Mouse (Mus musculus): Measurements from ENCODE around the gene Ptprk. TPM values are rescaled to one million over a fixed set of nuclear protein-coding genes. Genes with fewer than 3 reads are reported as not detected.

Ptprk gene
- total and polyA plus RNA-seq, 3 experiments, result 0.02 to 2.4 (median 0.49) TPM

- no peaks in the 10 kb centered on the region for H3K27me3 ChIP-seq (ENCODE audit: insufficient read depth, low read length)
- ATAC-seq (ENCODE audit: extremely low read depth, insufficient number of reproducible peaks, low FRiP score, poor library complexity, severe bottlenecking) (no peak), DNase-seq (ENCODE audit: low spot score) (no peak)
- no peak overlapping the region for H3K4me3 ChIP-seq (ENCODE audit: low read depth, low read length)
- TF ChIP-seq GATA2 (IDR thresholded peaks at IDR 0.05; ENCODE audit: borderline replicate concordance, low read depth, low read length) (no peak), CTCF (IDR thresholded peaks at IDR 0.05; ENCODE audit: low read depth, low read length) (no peak), TAL1 (conservative IDR thresholded peaks at IDR 0.05; ENCODE audit: low read depth, low read length) (no peak), POLR2AphosphoS5 (IDR thresholded peaks at IDR 0.05; ENCODE audit: insufficient replicate concordance, low read depth, low read length) (no peak), GATA1 (IDR thresholded peaks at IDR 0.05; ENCODE audit: borderline replicate concordance, low read length) (no peak)
- H3K36me3 ChIP-seq (replicated peaks), result no peaks in the 10 kb centered on the region
- H3K9me3 ChIP-seq (replicated peaks), result no peaks in the 10 kb centered on the region
- no peaks in the 10 kb centered on the region for H3K4me1 ChIP-seq (ENCODE audit: insufficient read depth, low read depth, low read length)
These were observed 305.3 kb downstream of the Ptprk start for GRCm38 (mm10) chr10:28379752-28380488.

DNA sequence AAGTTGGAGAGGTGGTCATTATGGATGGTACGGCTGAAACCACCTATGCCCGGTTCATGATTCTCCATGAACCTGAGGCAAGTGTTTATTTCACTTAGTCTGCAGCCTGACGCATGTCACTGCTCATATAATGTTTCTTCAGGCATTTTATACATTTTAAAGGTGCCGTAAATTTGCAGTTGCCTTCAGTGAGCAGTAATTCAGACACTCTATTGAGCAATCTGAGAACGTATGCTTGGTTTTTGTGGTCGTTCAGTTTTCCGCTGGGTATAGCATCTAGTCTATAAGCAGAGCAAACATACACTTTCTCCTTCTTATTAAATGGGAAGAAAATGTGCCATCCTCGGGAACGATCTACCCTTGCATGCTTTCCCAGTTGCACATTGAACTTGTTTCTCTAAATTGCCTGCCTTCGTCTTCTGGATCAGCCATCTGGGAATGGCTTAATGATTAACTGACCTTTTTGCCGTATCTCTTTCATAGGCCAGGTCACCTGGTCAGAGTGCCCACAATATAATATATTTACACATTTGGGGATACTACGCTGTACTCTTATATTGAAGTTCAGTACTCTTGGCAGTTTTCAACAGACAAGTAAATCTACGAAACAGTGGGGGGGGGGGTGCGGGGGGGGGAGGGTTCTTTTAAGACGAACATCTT, 313.1 kb downstream of the Ptprk start:
- Histone ChIP-seq H3K36me3 (replicated peaks) (no peaks in the 10 kb centered on the region), H3K4me1 (ENCODE audit: insufficient read depth, low read depth, low read length) (no peaks in the 10 kb centered on the region), H3K4me3 (ENCODE audit: low read depth, low read length) (no peak overlapping the region), H3K9me3 (replicated peaks) (no peaks in the 10 kb centered on the region), H3K27me3 (ENCODE audit: insufficient read depth, low read length) (no peaks in the 10 kb centered on the region)
- ATAC-seq (ENCODE audit: extremely low read depth, insufficient number of reproducible peaks, low FRiP score, poor library complexity, severe bottlenecking), result no peak
- TF ChIP-seq GATA1 (IDR thresholded peaks at IDR 0.05; ENCODE audit: borderline replicate concordance, low read length) (no peak), TAL1 (conservative IDR thresholded peaks at IDR 0.05; ENCODE audit: low read depth, low read length) (no peak), POLR2AphosphoS5 (IDR thresholded peaks at IDR 0.05; ENCODE audit: insufficient replicate concordance, low read depth, low read length) (no peak), CTCF (IDR thresholded peaks at IDR 0.05; ENCODE audit: low read depth, low read length) (no peak), GATA2 (IDR thresholded peaks at IDR 0.05; ENCODE audit: borderline replicate concordance, low read depth, low read length) (no peak)
- DNase-seq (ENCODE audit: low spot score), result no peak

- H3K4me3 ChIP-seq (ENCODE audit: low read depth, low read length), result no peak overlapping the region
- H3K36me3 ChIP-seq (replicated peaks), result no peaks in the 10 kb centered on the region
- TF ChIP-seq TAL1 (conservative IDR thresholded peaks at IDR 0.05; ENCODE audit: low read depth, low read length) (no peak), GATA2 (IDR thresholded peaks at IDR 0.05; ENCODE audit: borderline replicate concordance, low read depth, low read length) (no peak), GATA1 (IDR thresholded peaks at IDR 0.05; ENCODE audit: borderline replicate concordance, low read length) (no peak), CTCF (IDR thresholded peaks at IDR 0.05; ENCODE audit: low read depth, low read length) (no peak), POLR2AphosphoS5 (IDR thresholded peaks at IDR 0.05; ENCODE audit: insufficient replicate concordance, low read depth, low read length) (no peak)
- no peaks in the 10 kb centered on the region for H3K27me3 ChIP-seq (ENCODE audit: insufficient read depth, low read length)
- no peak for DNase-seq (ENCODE audit: low spot score)
- H3K4me1 ChIP-seq (ENCODE audit: insufficient read depth, low read depth, low read length), result no peaks in the 10 kb centered on the region
- H3K9me3 ChIP-seq (replicated peaks), result no peaks in the 10 kb centered on the region
- ATAC-seq (ENCODE audit: extremely low read depth, insufficient number of reproducible peaks, low FRiP score, poor library complexity, severe bottlenecking), result no peak
These were observed 316.5 kb downstream of the Ptprk start for GRCm38 (mm10) chr10:28391168-28391567.

DNA sequence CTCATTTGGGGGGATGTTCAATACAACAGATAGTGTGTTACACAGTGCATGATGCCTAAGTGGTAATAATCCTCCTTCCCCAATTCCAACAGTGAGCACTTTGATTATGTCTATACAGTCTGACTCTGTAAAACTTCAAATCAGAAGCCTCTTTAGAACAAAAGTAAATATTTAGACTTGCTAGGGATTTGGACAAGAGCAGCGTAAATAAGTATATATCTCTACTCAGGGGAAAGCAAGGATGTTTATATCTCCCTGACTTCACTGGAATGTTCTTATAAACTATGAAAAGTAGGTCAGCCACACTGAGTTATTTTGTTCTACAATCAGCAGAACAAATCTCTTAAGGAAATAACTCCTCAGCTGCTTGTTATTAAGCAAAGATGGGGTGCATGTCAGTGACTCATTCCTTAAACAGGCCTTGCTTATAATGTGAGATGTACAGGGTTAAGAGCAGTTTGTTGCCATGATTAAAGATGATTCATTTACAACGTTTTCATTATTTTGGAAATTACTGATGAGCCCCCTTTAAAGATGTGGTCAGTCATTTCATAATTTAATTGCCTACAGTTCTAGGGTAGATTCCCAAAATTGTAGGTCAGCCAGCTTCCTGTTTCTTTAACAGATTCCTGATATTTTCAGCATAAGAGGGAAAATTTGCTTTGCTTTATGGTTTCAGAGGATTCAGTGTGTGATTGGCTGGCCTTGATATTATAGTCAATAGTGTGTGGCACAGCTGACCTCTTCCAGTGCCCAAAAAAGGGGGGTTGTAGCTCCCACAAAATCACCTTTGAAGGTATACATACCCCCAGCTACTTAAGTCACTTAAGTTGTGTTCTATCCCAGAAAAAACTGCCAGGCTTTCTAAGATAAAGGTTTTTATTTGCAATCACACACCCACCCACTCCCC, 321.2 kb downstream of the Ptprk start:
- TF ChIP-seq TAL1 (conservative IDR thresholded peaks at IDR 0.05; ENCODE audit: low read depth, low read length) (no peak), CTCF (IDR thresholded peaks at IDR 0.05; ENCODE audit: low read depth, low read length) (no peak), GATA2 (IDR thresholded peaks at IDR 0.05; ENCODE audit: borderline replicate concordance, low read depth, low read length) (no peak), POLR2AphosphoS5 (IDR thresholded peaks at IDR 0.05; ENCODE audit: insufficient replicate concordance, low read depth, low read length) (no peak), GATA1 (IDR thresholded peaks at IDR 0.05; ENCODE audit: borderline replicate concordance, low read length) (no peak)
- Histone ChIP-seq H3K4me3 (ENCODE audit: low read depth, low read length) (no peak overlapping the region), H3K4me1 (ENCODE audit: insufficient read depth, low read depth, low read length) (no peaks in the 10 kb centered on the region), H3K27me3 (ENCODE audit: insufficient read depth, low read length) (no peaks in the 10 kb centered on the region), H3K36me3 (replicated peaks) (no peaks in the 10 kb centered on the region), H3K9me3 (replicated peaks) (no peaks in the 10 kb centered on the region)
- no peak for DNase-seq (ENCODE audit: low spot score)
- no peak for ATAC-seq (ENCODE audit: extremely low read depth, insufficient number of reproducible peaks, low FRiP score, poor library complexity, severe bottlenecking)

DNA sequence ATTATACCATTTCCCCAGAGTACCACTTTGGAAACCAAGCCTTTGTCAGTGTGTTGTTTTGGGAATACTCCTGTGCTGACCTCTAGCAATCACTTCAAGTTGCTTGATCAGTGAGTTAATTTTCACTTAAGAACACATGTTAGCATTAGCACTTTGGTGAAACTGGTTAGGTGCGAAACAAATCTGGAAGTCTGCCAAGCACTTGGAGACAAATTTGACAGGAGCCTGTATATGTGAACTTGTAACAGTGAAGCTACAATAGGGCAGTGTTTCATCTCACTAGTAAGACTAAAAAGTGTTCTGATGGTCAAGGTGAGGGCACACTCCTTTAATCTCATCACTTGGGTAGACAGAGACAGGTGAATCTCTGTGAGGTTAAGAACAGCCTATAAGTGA, 321.9 kb downstream of the Ptprk start:
- H3K4me1 ChIP-seq (ENCODE audit: insufficient read depth, low read depth, low read length), result no peaks in the 10 kb centered on the region
- H3K4me3 ChIP-seq (ENCODE audit: low read depth, low read length), result no peak overlapping the region
- no peaks in the 10 kb centered on the region for H3K9me3 ChIP-seq (replicated peaks)
- H3K36me3 ChIP-seq (replicated peaks), result no peaks in the 10 kb centered on the region
- no peak for ATAC-seq (ENCODE audit: extremely low read depth, insufficient number of reproducible peaks, low FRiP score, poor library complexity, severe bottlenecking)
- TF ChIP-seq CTCF (IDR thresholded peaks at IDR 0.05; ENCODE audit: low read depth, low read length), result no peak
- TF ChIP-seq GATA1 (IDR thresholded peaks at IDR 0.05; ENCODE audit: borderline replicate concordance, low read length), result no peak
- TF ChIP-seq GATA2 (IDR thresholded peaks at IDR 0.05; ENCODE audit: borderline replicate concordance, low read depth, low read length), result no peak
- no peak for TF ChIP-seq POLR2AphosphoS5 (IDR thresholded peaks at IDR 0.05; ENCODE audit: insufficient replicate concordance, low read depth, low read length)
- no peak for TF ChIP-seq TAL1 (conservative IDR thresholded peaks at IDR 0.05; ENCODE audit: low read depth, low read length)
- no peaks in the 10 kb centered on the region for H3K27me3 ChIP-seq (ENCODE audit: insufficient read depth, low read length)
- DNase-seq (ENCODE audit: low spot score), result no peak
